Mouse (Mus musculus) kidney, postnatal 36 days (tissue): ENCODE data around the gene Tle6.

Experiments
- DNase-seq, 2 experiments: peaks; one replicate each; pipeline ENCODE4 v3.0.0; 2021 to 2022; ENCODE audit warnings: mixed read lengths in 2 of 2

Tle6 gene

GRCm38 (mm10) chr10:81560719-81561459 is 40.0 kb downstream of the Tle6 start:
- peak; percentile 65 to 73 for DNase-seq

GRCm38 (mm10) chr10:81559627-81560539 is 41.0 kb downstream of the Tle6 start:
- DNase-seq = peak; percentile 74 to 84

GRCm38 (mm10) chr10:81559163-81559626 is 41.7 kb downstream of the Tle6 start, which contains the start of gene Aes:
Gene Aes (plus strand): TSS chr10:81559488.
- peak; percentile 88 to 95 for DNase-seq

GRCm38 (mm10) chr10:81557491-81557890 is 43.4 kb downstream of the Tle6 start:
- DNase-seq = no peak

- DNase-seq = no peak
Observed at GRCm38 (mm10) chr10:81556282-81556681, 44.6 kb downstream of the Tle6 start.

GRCm38 (mm10) chr10:81553807-81554755 is 46.8 kb downstream of the Tle6 start:
- no peak for DNase-seq

GRCm38 (mm10) chr10:81553232-81553631 is 47.6 kb downstream of the Tle6 start:
- DNase-seq = peak in 1 of 2 experiments; percentile 63

GRCm38 (mm10) chr10:81551597-81552102 is 49.2 kb downstream of the Tle6 start:
- DNase-seq = peak; percentile 95 to 97

- DNase-seq = peak; percentile 80 to 89
Observed at GRCm38 (mm10) chr10:81550257-81550656, 50.6 kb downstream of the Tle6 start.

GRCm38 (mm10) chr10:81548944-81549343 is 51.9 kb downstream of the Tle6 start:
- DNase-seq = no peak

- no peak for DNase-seq
Observed at GRCm38 (mm10) chr10:81546788-81547571, 53.9 kb downstream of the Tle6 start.

GRCm38 (mm10) chr10:81546332-81546731 is 54.5 kb downstream of the Tle6 start:
- no peak for DNase-seq

- peak; percentile 99 to 100 for DNase-seq
Observed at GRCm38 (mm10) chr10:81545161-81545747, 55.6 kb downstream of the Tle6 start, which contains the start of gene Gna11. Gene Gna11 (minus strand): TSS chr10:81545190.

- peak in 1 of 2 experiments; percentile 43 for DNase-seq
Observed at GRCm38 (mm10) chr10:81544296-81545160, 56.3 kb downstream of the Tle6 start.

- no peak for DNase-seq
Observed at GRCm38 (mm10) chr10:81543633-81544032, 57.2 kb downstream of the Tle6 start.

GRCm38 (mm10) chr10:81542727-81543460 is 58.0 kb downstream of the Tle6 start:
- DNase-seq = no peak

- peak; percentile 80 to 84 for DNase-seq
Observed at GRCm38 (mm10) chr10:81541803-81542202, 59.1 kb downstream of the Tle6 start.

GRCm38 (mm10) chr10:81541363-81541762 is 59.5 kb downstream of the Tle6 start:
- no peak for DNase-seq
